Mouse (Mus musculus) activated CD4-positive, CD25-positive, alpha-beta regulatory T cell (primary cell): ENCODE measurements around the gene Gldc. TPM values are rescaled to one million over a fixed set of nuclear protein-coding genes. Genes with fewer than 3 reads are reported as not detected.

Experiments
- polyA plus RNA-seq, 2 experiments: library from polyadenylated mRNA; unstranded; fragments of 100-300 nt; shearing (Covaris generic); gene quantifications; one replicate each; pipeline ENCODE4 v1.2.1; 2017

Gldc gene
- under 1 TPM in 1 of 2 experiments, not detected in 1; 0.25 TPM for polyA plus RNA-seq

DNA sequence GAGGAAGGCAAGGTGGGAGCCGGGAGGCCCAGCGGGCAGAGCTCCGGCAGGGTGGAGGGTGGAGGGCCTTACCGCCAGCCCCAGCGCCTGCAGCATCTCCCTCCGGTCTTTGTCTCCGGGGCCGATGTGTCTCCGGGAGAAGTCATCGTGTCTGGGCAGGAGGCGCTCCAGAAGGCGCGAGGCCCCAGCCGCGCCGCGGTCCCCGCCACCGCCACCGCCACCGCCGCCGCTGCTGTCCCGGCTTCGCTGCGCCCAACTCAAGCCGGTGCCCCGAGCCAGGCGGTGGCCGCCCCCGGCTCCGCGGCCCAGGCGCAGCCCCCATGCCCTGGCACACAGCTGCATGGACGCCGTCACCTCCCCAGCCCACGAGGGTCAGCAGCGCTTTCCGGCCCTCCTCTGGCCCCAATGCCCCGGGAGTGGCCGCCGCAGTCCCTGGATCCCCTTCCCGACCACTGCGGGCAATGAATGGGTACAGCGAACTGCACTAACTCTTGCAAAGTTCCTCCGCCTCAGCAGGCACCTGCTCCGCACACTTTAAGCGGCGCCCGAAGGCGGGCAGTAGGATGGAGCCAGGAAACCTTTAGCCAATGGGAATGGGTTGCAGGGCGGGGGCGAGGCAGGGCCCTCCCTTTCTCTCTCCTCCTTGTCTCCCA is at the start of gene Gldc:
Gldc (minus strand) TSS at position 511 of the 653 bp plus-strand sequence.

Other genes starting within 250 kb of the Gldc start
- not detected for gene Trpd52l3, start 171.6 kb downstream of the Gldc start, polyA plus RNA-seq
- 100 to 1,000 TPM in 1 of 2 experiments, 10 to 100 TPM in 1; 65.3 to 116 TPM for gene Uhrf2, start 144.9 kb downstream of the Gldc start, polyA plus RNA-seq
- gene Mbl2, start 57.5 kb upstream of the Gldc start, polyA plus RNA-seq = not detected